Mouse (Mus musculus): Measurements from ENCODE around the gene Hmgb1. TPM values are rescaled to one million over a fixed set of nuclear protein-coding genes. Genes with fewer than 3 reads are reported as not detected.

The Hmgb1 gene
- total and polyA plus RNA-seq, 3 experiments = 23.7 to 103 (median 88.9) TPM

DNA sequence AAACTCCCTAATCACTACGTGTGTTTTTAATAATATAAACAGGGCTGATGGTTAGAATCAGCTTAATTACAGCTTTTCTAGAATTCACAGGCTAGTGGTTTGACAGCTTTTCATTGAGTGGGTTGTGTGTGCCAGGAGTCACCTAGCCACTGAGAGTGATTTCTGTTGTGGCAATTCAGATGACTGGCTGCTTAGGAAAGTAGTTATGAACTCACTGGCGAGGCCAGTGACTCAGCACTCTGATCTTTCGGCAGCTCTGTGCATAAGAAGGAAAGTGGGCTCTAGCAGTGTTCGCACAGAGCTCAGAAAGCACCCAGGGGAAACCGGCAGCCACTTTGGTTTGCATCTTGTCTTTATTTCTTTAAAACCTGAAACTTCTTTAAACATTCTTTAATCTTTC, 18.7 kb upstream of the Hmgb1 start:
- H3K27ac ChIP-seq = peak overlapping the region; percentile 60
- H3K36me3 ChIP-seq (ENCODE audit: control insufficient read depth, insufficient read depth, low read length) = peaks cover 3% of the 10 kb centered on the region
- peaks cover 4% of the 10 kb centered on the region; the same call in 1 of the 2 replicates for H3K79me2 ChIP-seq (replicated peaks; ENCODE audit: control insufficient read depth, insufficient read depth, low read length)
- TF ChIP-seq CTCF (IDR thresholded peaks at IDR 0.05) (no peak), POLR2A (IDR thresholded peaks at IDR 0.05; ENCODE audit: insufficient read depth, low read depth, low read length) (no peak), EP300 (IDR thresholded peaks at IDR 0.05; ENCODE audit: insufficient read depth, low read depth, low read length) (no peak)
- H3K4me1 ChIP-seq (ENCODE audit: control insufficient read depth, insufficient read depth, low read length) = no peaks in the 10 kb centered on the region
- intact Hi-C loops (cut with DNase I) = no loop called here
- H3K9ac ChIP-seq (ENCODE audit: low read depth, low read length) = no peak overlapping the region
- H3K4me3 ChIP-seq = no peak overlapping the region
- 74% methylated on average over 5 of the region's 5 CpGs for WGBS
- DNase-seq = peak in 1 of 2 experiments; percentile 26
- H3K27me3 ChIP-seq (ENCODE audit: control insufficient read depth, insufficient read depth, low read length) = no peaks in the 10 kb centered on the region

DNA sequence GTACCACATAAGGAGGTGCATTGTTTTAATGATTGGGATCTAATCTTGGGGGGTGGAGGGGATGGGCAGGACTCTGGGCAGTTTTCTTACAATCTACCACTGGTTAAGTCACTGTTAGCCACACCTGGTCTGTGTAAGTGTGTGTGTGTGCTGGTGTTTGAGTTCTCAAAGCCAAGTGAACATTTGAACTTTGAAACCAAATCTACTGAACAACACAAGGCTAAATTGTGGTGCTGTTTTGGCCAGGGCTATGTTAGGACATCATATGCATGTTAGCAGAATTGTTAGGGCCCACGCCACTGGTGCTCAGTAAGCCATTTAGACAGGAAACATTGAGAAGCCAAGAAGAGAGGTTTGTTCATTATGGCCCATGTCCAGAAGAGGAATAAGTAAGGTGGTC, 14.5 kb upstream of the Hmgb1 start:
- no peaks in the 10 kb centered on the region for H3K27me3 ChIP-seq (ENCODE audit: control insufficient read depth, insufficient read depth, low read length)
- H3K36me3 ChIP-seq (ENCODE audit: control insufficient read depth, insufficient read depth, low read length) = peaks cover 23% of the 10 kb centered on the region
- H3K79me2 ChIP-seq (replicated peaks; ENCODE audit: control insufficient read depth, insufficient read depth, low read length) = peaks cover 8% of the 10 kb centered on the region
- no peak overlapping the region for H3K27ac ChIP-seq
- H3K4me3 ChIP-seq = no peak overlapping the region
- DNase-seq = no peak
- H3K4me1 ChIP-seq (ENCODE audit: control insufficient read depth, insufficient read depth, low read length) = peaks cover 5% of the 10 kb centered on the region
- WGBS = 97% methylated on average over 1 of the region's 1 CpGs
- TF ChIP-seq POLR2A (IDR thresholded peaks at IDR 0.05; ENCODE audit: insufficient read depth, low read depth, low read length) (no peak), CTCF (IDR thresholded peaks at IDR 0.05) (no peak), EP300 (IDR thresholded peaks at IDR 0.05; ENCODE audit: insufficient read depth, low read depth, low read length) (no peak)
- no peak overlapping the region for H3K9ac ChIP-seq (ENCODE audit: low read depth, low read length)
- intact Hi-C loops (cut with DNase I) = no loop called here

DNA sequence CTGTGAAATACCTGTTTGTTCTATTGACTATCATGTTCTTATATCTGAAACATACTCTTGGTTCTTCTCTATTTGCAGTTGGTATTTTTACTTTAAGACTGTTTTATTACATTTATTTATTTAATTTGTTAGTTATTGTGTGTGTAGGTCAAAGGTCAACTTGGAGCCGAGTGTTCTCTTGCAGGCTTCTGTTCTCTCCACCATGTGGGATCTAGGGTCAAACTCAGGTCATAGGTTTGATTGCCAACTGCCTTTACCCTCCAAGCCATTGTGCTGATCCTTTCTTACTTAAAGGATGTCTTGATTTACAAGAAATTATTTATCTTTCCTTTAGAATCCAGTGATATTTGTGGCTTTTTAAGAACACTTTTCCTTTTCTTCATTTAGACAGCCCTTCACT, 12.3 kb upstream of the Hmgb1 start:
- Histone ChIP-seq H3K27me3 (ENCODE audit: control insufficient read depth, insufficient read depth, low read length) (no peaks in the 10 kb centered on the region), H3K9ac (ENCODE audit: low read depth, low read length) (no peak overlapping the region), H3K79me2 (replicated peaks; ENCODE audit: control insufficient read depth, insufficient read depth, low read length) (peaks cover 8% of the 10 kb centered on the region), H3K27ac (no peak overlapping the region), H3K4me3 (no peak overlapping the region), H3K4me1 (ENCODE audit: control insufficient read depth, insufficient read depth, low read length) (peaks cover 5% of the 10 kb centered on the region), H3K36me3 (ENCODE audit: control insufficient read depth, insufficient read depth, low read length) (peaks cover 23% of the 10 kb centered on the region)
- DNase-seq = no peak
- no peak for TF ChIP-seq EP300 (IDR thresholded peaks at IDR 0.05; ENCODE audit: insufficient read depth, low read depth, low read length)
- no peak for TF ChIP-seq POLR2A (IDR thresholded peaks at IDR 0.05; ENCODE audit: insufficient read depth, low read depth, low read length)
- TF ChIP-seq CTCF (IDR thresholded peaks at IDR 0.05) = no peak
- intact Hi-C loops (cut with DNase I) = no loop called here
- WGBS = 3% methylated on average over 1 of the region's 1 CpGs

DNA sequence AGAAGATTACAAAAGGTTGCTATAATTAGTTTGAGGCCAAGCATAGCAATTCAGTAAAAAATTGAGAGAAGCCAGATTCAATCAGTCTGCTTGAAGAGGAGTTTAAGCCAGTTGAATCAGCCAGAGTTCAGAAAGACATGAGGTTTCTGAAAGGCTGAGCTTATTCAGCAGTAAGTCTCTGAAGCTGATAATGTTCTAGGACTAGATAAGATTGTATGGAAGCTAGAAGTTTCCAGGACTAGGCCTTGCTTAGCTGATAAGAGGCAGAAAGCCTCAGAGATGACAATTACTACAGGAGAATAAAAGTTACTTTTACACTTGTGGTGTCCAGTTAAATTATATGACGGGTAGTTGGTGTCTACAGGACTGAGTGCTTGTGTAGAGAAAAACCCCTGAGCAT, 5.9 kb upstream of the Hmgb1 start:
- Histone ChIP-seq H3K27me3 (ENCODE audit: control insufficient read depth, insufficient read depth, low read length) (no peaks in the 10 kb centered on the region), H3K4me1 (ENCODE audit: control insufficient read depth, insufficient read depth, low read length) (peaks cover 1% of the 10 kb centered on the region), H3K36me3 (ENCODE audit: control insufficient read depth, insufficient read depth, low read length) (peaks cover 24% of the 10 kb centered on the region), H3K4me3 (no peak overlapping the region), H3K9ac (ENCODE audit: low read depth, low read length) (no peak overlapping the region), H3K27ac (no peak overlapping the region), H3K79me2 (replicated peaks; ENCODE audit: control insufficient read depth, insufficient read depth, low read length) (peaks cover 2% of the 10 kb centered on the region)
- intact Hi-C loops (cut with DNase I) = no loop called here
- TF ChIP-seq CTCF (IDR thresholded peaks at IDR 0.05) = no peak
- no peak for TF ChIP-seq POLR2A (IDR thresholded peaks at IDR 0.05; ENCODE audit: insufficient read depth, low read depth, low read length)
- no peak for TF ChIP-seq EP300 (IDR thresholded peaks at IDR 0.05; ENCODE audit: insufficient read depth, low read depth, low read length)
- DNase-seq = no peak
- 89% methylated on average over 1 of the region's 1 CpGs for WGBS

DNA sequence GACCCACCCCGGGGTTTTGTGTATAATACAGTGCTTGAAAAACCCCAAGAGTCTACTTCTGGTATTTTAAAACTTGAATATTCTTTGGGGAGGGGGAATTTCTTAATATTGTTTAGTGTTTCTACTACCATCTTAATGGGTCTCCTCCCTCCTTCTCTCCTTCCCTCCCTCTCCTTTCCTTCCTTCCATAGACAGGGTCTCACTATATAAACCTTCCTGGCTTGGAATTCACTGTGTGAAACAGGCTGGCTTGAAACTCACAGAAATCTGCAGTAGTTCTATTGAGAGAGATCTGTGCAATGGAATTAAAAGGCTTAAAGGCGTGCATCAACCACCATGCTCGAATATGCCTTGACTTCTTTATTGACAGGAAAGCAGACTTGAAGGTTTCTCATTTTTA, 1.5 kb upstream of the Hmgb1 start:
- no peaks in the 10 kb centered on the region for H3K79me2 ChIP-seq (replicated peaks; ENCODE audit: control insufficient read depth, insufficient read depth, low read length)
- no peak overlapping the region for H3K9ac ChIP-seq (ENCODE audit: low read depth, low read length)
- H3K36me3 ChIP-seq (ENCODE audit: control insufficient read depth, insufficient read depth, low read length) = peaks cover 16% of the 10 kb centered on the region
- intact Hi-C loops (cut with DNase I) = loop anchor here (10.0 kb wide), 2 partner anchors 281 to 449 kb away; partner anchors contain the start of gene Hsph1
- DNase-seq = no peak
- no peak for TF ChIP-seq CTCF (IDR thresholded peaks at IDR 0.05)
- no peak for TF ChIP-seq EP300 (IDR thresholded peaks at IDR 0.05; ENCODE audit: insufficient read depth, low read depth, low read length)
- no peak for TF ChIP-seq POLR2A (IDR thresholded peaks at IDR 0.05; ENCODE audit: insufficient read depth, low read depth, low read length)
- H3K4me1 ChIP-seq (ENCODE audit: control insufficient read depth, insufficient read depth, low read length) = peaks cover 1% of the 10 kb centered on the region; the same call in 1 of the 2 replicates
- no peak overlapping the region for H3K27ac ChIP-seq
- no peak overlapping the region; the same call in 1 of the 2 replicates for H3K4me3 ChIP-seq
- no peaks in the 10 kb centered on the region for H3K27me3 ChIP-seq (ENCODE audit: control insufficient read depth, insufficient read depth, low read length)
- 66% methylated on average over 3 of the region's 3 CpGs for WGBS

DNA sequence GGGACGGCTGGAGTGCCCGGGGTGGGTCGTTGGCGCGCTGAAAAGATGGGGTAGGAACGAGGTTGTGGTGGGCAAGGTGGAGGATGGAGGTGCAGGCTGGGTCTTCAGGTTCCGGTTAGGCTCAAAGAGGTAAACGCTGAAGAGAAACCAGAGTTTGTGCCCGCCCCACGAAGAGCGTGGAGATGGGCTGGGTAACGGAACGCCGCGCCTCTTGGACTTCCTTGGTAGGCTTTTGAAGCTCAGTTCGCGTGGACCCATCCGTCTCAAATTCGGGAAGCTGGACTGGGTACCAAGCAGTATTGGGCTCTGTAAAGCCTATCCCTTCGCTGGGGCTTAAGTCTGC, 526 bp upstream of the Hmgb1 start:
- peak overlapping the region; percentile 72 for H3K4me3 ChIP-seq
- TF ChIP-seq EP300 (IDR thresholded peaks at IDR 0.05; ENCODE audit: insufficient read depth, low read depth, low read length) = no peak
- peak overlapping the region; percentile 74 for H3K9ac ChIP-seq (ENCODE audit: low read depth, low read length)
- peaks cover 1% of the 10 kb centered on the region; the same call in 1 of the 2 replicates for H3K4me1 ChIP-seq (ENCODE audit: control insufficient read depth, insufficient read depth, low read length)
- intact Hi-C loops (cut with DNase I) = loop anchor here (1.0 to 10.0 kb wide), 4 partner anchors 44 to 450 kb away; partner anchors contain the start of gene Hsph1
- H3K79me2 ChIP-seq (replicated peaks; ENCODE audit: control insufficient read depth, insufficient read depth, low read length) = 0 out of 2 replicates have a peak, but pooled peaks cover 1% of the 10 kb centered on the region
- H3K27ac ChIP-seq = peak overlapping the region; percentile 86
- no peaks in the 10 kb centered on the region for H3K27me3 ChIP-seq (ENCODE audit: control insufficient read depth, insufficient read depth, low read length)
- under 1% methylated on average over 20 of the region's 20 CpGs for WGBS
- DNase-seq = no peak
- H3K36me3 ChIP-seq (ENCODE audit: control insufficient read depth, insufficient read depth, low read length) = peaks cover 16% of the 10 kb centered on the region
